Mouse (Mus musculus): ENCODE measurements around the gene Olfr26. TPM values are rescaled to one million over a fixed set of nuclear protein-coding genes. Genes with fewer than 3 reads are reported as not detected.
A peak's percentile ranks its signal among the peaks of the same experiment; 100 is the strongest.
"Not testable (repeated sequence)": the region's sequence is repeated elsewhere in the genome, so short reads cannot be mapped to it uniquely, and the experiment has no call there.

Gene Olfr26
- polyA plus RNA-seq, 1 experiment: not detected

DNA sequence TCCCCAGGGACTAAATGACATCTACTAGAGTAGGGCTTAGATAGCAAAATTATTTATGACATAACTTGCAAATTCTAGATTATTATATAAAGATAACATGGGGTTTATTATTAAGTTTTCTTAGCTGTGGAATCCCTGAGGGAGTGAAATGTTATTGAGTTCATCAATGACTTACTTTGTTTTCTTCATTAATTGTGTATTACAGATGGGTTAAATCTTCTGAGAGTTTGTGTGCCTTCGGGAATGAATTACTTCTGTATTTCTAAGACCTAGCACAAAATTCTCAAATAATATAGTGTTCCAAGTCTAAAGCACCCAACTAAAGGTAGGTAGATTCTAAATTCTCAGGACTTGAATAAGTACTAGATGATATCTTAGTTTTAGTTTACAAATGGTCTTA is 10.7 kb upstream of the Olfr26 start, which contains the start of gene Olfr924:
Gene Olfr924, plus strand, starts transcription at position 301 of the 400 bp plus-strand sequence.
- Histone ChIP-seq H3K27ac (ENCODE audit: insufficient read depth, low read length) (no peak within 1 kb of the TSS), H3K9me3 (replicated peaks; ENCODE audit: control insufficient read depth, insufficient read depth, low read length, poor library complexity, severe bottlenecking) (no peaks in the 10 kb centered on the region), H3K27me3 (ENCODE audit: control insufficient read depth, insufficient read depth, low read length, poor library complexity, severe bottlenecking) (no peaks in the 10 kb centered on the region), H3K9ac (ENCODE audit: low read depth, poor library complexity, severe bottlenecking) (no peak within 1 kb of the TSS), H3K4me1 (ENCODE audit: control insufficient read depth, insufficient read depth, low read length) (no peaks in the 10 kb centered on the region), H3K4me3 (ENCODE audit: low read depth, low read length) (no peak within 1 kb of the TSS), H3K36me3 (ENCODE audit: control insufficient read depth, insufficient read depth, low read length, poor library complexity, severe bottlenecking) (no peaks in the 10 kb centered on the region)
- no peak for TF ChIP-seq POLR2A (IDR thresholded peaks at IDR 0.05; ENCODE audit: insufficient read depth, low read length)
- no peak for TF ChIP-seq CTCF (IDR thresholded peaks at IDR 0.05; ENCODE audit: low read depth, low read length)
- no peak for TF ChIP-seq EP300 (IDR thresholded peaks at IDR 0.05; ENCODE audit: insufficient read depth, low read depth, low read length)

DNA sequence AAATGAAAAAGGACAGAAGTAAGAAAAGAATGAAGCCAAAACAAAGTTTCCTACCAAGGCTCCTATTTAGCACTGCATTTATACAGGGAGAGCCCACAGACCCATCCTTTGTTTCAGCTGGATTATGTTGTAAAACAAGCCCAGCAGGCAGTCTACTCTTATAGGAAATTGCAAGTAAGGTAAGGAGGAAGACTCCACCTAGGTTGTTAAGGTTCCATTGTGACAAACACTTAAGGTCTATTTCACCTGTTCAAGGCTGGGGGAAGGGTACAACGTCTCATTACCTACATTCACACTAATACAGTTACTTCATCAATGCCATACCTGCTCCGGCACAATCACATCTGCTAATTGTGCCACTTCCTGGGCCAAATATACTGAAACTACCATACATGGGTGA is 20.0 kb downstream of the Olfr26 start:
- not testable (repeated sequence) for H3K4me3 ChIP-seq (ENCODE audit: low read depth, low read length); H3K27me3 ChIP-seq (ENCODE audit: control insufficient read depth, insufficient read depth, low read length, poor library complexity, severe bottlenecking); H3K9me3 ChIP-seq (replicated peaks; ENCODE audit: control insufficient read depth, insufficient read depth, low read length, poor library complexity, severe bottlenecking); H3K4me1 ChIP-seq (ENCODE audit: control insufficient read depth, insufficient read depth, low read length); H3K36me3 ChIP-seq (ENCODE audit: control insufficient read depth, insufficient read depth, low read length, poor library complexity, severe bottlenecking); H3K9ac ChIP-seq (ENCODE audit: low read depth, poor library complexity, severe bottlenecking)
- H3K27ac ChIP-seq (ENCODE audit: insufficient read depth, low read length): peak overlapping the region; percentile 61; the same call in 1 of the 2 replicates

DNA sequence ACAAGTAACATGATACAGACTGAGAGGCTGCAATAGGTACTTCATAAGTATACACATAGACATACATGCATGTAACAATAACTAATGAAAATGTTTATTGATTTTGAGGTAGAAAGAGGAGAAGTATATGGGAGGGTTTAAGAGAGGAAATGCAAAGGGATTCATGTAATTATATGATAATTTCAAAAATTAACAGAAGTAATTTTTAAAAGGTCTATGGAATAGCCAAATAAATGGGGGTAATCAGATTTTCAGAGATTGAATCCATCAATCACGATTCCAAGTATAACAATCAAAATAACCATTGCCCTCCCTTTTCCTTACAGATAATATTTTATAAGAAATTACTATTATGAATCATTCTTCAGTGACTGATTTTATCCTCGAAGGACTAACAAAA is 22.0 kb downstream of the Olfr26 start, which contains the start of gene Olfr926:
Gene Olfr926, plus strand, starts transcription at position 301 of the 400 bp plus-strand sequence.
- Histone ChIP-seq H3K9me3 (replicated peaks; ENCODE audit: control insufficient read depth, insufficient read depth, low read length, poor library complexity, severe bottlenecking) (peaks cover 14% of the 10 kb centered on the region), H3K36me3 (ENCODE audit: control insufficient read depth, insufficient read depth, low read length, poor library complexity, severe bottlenecking) (no peaks in the 10 kb centered on the region), H3K4me3 (ENCODE audit: low read depth, low read length) (no peak within 1 kb of the TSS), H3K4me1 (ENCODE audit: control insufficient read depth, insufficient read depth, low read length) (no peaks in the 10 kb centered on the region), H3K27ac (ENCODE audit: insufficient read depth, low read length) (no peak within 1 kb of the TSS), H3K9ac (ENCODE audit: low read depth, poor library complexity, severe bottlenecking) (no peak within 1 kb of the TSS), H3K27me3 (ENCODE audit: control insufficient read depth, insufficient read depth, low read length, poor library complexity, severe bottlenecking) (no peaks in the 10 kb centered on the region)
- TF ChIP-seq CTCF (IDR thresholded peaks at IDR 0.05; ENCODE audit: low read depth, low read length) (no peak), EP300 (IDR thresholded peaks at IDR 0.05; ENCODE audit: insufficient read depth, low read depth, low read length) (no peak), POLR2A (IDR thresholded peaks at IDR 0.05; ENCODE audit: insufficient read depth, low read length) (no peak)

Other genes with a start within 250 kb of the Olfr26 start
- not detected in 2 replicates for gene Olfr914, start 250.0 kb upstream of the Olfr26 start, polyA plus RNA-seq (2011; ENCODE audit: insufficient read depth, insufficient read length, low read depth, missing spikeins)
- not detected in 2 replicates for gene Olfr916, start 195.2 kb upstream of the Olfr26 start, polyA plus RNA-seq (2011; ENCODE audit: insufficient read depth, insufficient read length, low read depth, missing spikeins)
- gene Olfr917, start 189.2 kb upstream of the Olfr26 start, polyA plus RNA-seq (2011; ENCODE audit: insufficient read depth, insufficient read length, low read depth, missing spikeins): not detected in 2 replicates
- not detected in 2 replicates for gene Olfr918, start 180.5 kb upstream of the Olfr26 start, polyA plus RNA-seq (2011; ENCODE audit: insufficient read depth, insufficient read length, low read depth, missing spikeins)
- gene Olfr919, start 151.4 kb upstream of the Olfr26 start, polyA plus RNA-seq (2011; ENCODE audit: insufficient read depth, insufficient read length, low read depth, missing spikeins): not detected in 2 replicates
- 72.4 and 74.2 TPM in 2 replicates for gene Vwa5a, start 136.8 kb upstream of the Olfr26 start, polyA plus RNA-seq (2011; ENCODE audit: insufficient read depth, insufficient read length, low read depth, missing spikeins)
- 0.37 and 0.43 TPM in 2 replicates for gene Olfr920, start 102.8 kb upstream of the Olfr26 start, polyA plus RNA-seq (2011; ENCODE audit: insufficient read depth, insufficient read length, low read depth, missing spikeins)
- not detected in 2 replicates for gene Olfr921, start 82.0 kb upstream of the Olfr26 start, polyA plus RNA-seq (2011; ENCODE audit: insufficient read depth, insufficient read length, low read depth, missing spikeins)
- not detected in 2 replicates for gene Olfr922, start 40.4 kb upstream of the Olfr26 start, polyA plus RNA-seq (2011; ENCODE audit: insufficient read depth, insufficient read length, low read depth, missing spikeins)
- not detected in 2 replicates for gene Olfr923, start 28.5 kb upstream of the Olfr26 start, polyA plus RNA-seq (2011; ENCODE audit: insufficient read depth, insufficient read length, low read depth, missing spikeins)
- gene Olfr924, start 10.6 kb upstream of the Olfr26 start, polyA plus RNA-seq (2011; ENCODE audit: insufficient read depth, insufficient read length, low read depth, missing spikeins): not detected in 2 replicates
- not detected in 2 replicates for gene Olfr926, start 22.1 kb downstream of the Olfr26 start, polyA plus RNA-seq (2011; ENCODE audit: insufficient read depth, insufficient read length, low read depth, missing spikeins)
- gene Olfr930, start 74.7 kb downstream of the Olfr26 start, polyA plus RNA-seq (2011; ENCODE audit: insufficient read depth, insufficient read length, low read depth, missing spikeins): not detected in 2 replicates
- not detected in 2 replicates for gene Olfr933, start 117.3 kb downstream of the Olfr26 start, polyA plus RNA-seq (2011; ENCODE audit: insufficient read depth, insufficient read length, low read depth, missing spikeins)
- not detected in 2 replicates for gene Olfr934, start 133.3 kb downstream of the Olfr26 start, polyA plus RNA-seq (2011; ENCODE audit: insufficient read depth, insufficient read length, low read depth, missing spikeins)
- not detected in 2 replicates for gene Olfr935, start 144.6 kb downstream of the Olfr26 start, polyA plus RNA-seq (2011; ENCODE audit: insufficient read depth, insufficient read length, low read depth, missing spikeins)
- gene Olfr146, start 168.3 kb downstream of the Olfr26 start, polyA plus RNA-seq (2011; ENCODE audit: insufficient read depth, insufficient read length, low read depth, missing spikeins): not detected in 2 replicates
- not detected in 2 replicates for gene Olfr937, start 209.9 kb downstream of the Olfr26 start, polyA plus RNA-seq (2011; ENCODE audit: insufficient read depth, insufficient read length, low read depth, missing spikeins)
- gene Olfr938, start 223.8 kb downstream of the Olfr26 start, polyA plus RNA-seq (2011; ENCODE audit: insufficient read depth, insufficient read length, low read depth, missing spikeins): not detected in 2 replicates